Mouse (Mus musculus) kidney, postnatal 0 days (tissue): ENCODE results near the gene Txndc5. TPM values are rescaled to one million over a fixed set of nuclear protein-coding genes. Genes with fewer than 3 reads are reported as not detected.

ENCODE experiments used
- ATAC-seq: fragments of 200-750 bp; cut with Nextera tagmentation; replicated peaks from 2 replicates; pipeline ENCODE4 v1.8.0; 2017; ENCODE audit warnings: low read depth, moderate number of reproducible peaks, moderate TSS enrichment, moderate library complexity; ENCODE audit not compliant: low FRiP score
- DNase-seq: peaks from one replicate; pipeline ENCODE4 v3.0.0-alpha.2; 2016; ENCODE audit warnings: low spot score
- H3K27ac ChIP-seq: fragments of 300-500 bp; sonication (generic); 2 replicates; pipeline ENCODE4 v1.5.1; 2014; ENCODE audit warnings: mild to moderate bottlenecking
- H3K27me3 ChIP-seq: fragments of 300-500 bp; sonication (generic); 2 replicates; pipeline ENCODE4 v1.6.1; 2014; ENCODE audit warnings: low read length, mixed read lengths; ENCODE audit not compliant: insufficient read depth
- H3K36me3 ChIP-seq: fragments of 300-500 bp; sonication (generic); 2 replicates; pipeline ENCODE4 v1.6.1; 2014; ENCODE audit warnings: low read length, mixed read lengths; ENCODE audit not compliant: insufficient read depth
- H3K4me1 ChIP-seq: fragments of 300-500 bp; sonication (generic); replicated peaks from 2 replicates; pipeline ENCODE4 v1.6.1; 2014; ENCODE audit warnings: antibody characterized with exemption, low read length, mixed read lengths; ENCODE audit not compliant: insufficient read depth
- H3K4me2 ChIP-seq: fragments of 300-500 bp; sonication (generic); 2 replicates; pipeline ENCODE4 v1.6.1; 2014; ENCODE audit warnings: mild to moderate bottlenecking, low read length, moderate library complexity, mixed read lengths
- H3K4me3 ChIP-seq: fragments of 300-500 bp; sonication (generic); replicated peaks from 2 replicates; pipeline ENCODE4 v1.5.1; 2014; ENCODE audit warnings: low read depth, low read length
- H3K9ac ChIP-seq: fragments of 300-500 bp; sonication (generic); 2 replicates; pipeline ENCODE4 v1.6.1; 2014; ENCODE audit warnings: low read depth, low read length
- H3K9me3 ChIP-seq: fragments of 300-500 bp; sonication (generic); replicated peaks from 2 replicates; pipeline ENCODE4 v1.6.1; 2016; ENCODE audit warnings: low read length, inconsistent platforms, mixed read lengths
- CTCF ChIP-seq: IDR thresholded peaks from 2 replicates; pipeline ENCODE4 v1.5.1; 2016; ENCODE audit warnings: antibody characterized with exemption, low read depth, mild to moderate bottlenecking, moderate library complexity
- WGBS: fragments of 180-500 bp; shearing (Covaris S2); extraction: QIAGEN DNeasy Blood & Tissue Kit; methylation state at CpG from one replicate; pipeline ENCODE4 v1.1.7; 2014; 5-methylcytosine and 5-hydroxymethylcytosine counted together
- polyA plus RNA-seq: library from polyadenylated mRNA; unstranded; fragments of >200 nt; fragmentation: Nextera tagmentation; extraction: Ambion mirVana; gene quantifications from 2 replicates; pipeline ENCODE4 v1.2.1, GENCODE M21; 2015

Txndc5 gene
- 237 and 243 TPM in 2 replicates for polyA plus RNA-seq

DNA sequence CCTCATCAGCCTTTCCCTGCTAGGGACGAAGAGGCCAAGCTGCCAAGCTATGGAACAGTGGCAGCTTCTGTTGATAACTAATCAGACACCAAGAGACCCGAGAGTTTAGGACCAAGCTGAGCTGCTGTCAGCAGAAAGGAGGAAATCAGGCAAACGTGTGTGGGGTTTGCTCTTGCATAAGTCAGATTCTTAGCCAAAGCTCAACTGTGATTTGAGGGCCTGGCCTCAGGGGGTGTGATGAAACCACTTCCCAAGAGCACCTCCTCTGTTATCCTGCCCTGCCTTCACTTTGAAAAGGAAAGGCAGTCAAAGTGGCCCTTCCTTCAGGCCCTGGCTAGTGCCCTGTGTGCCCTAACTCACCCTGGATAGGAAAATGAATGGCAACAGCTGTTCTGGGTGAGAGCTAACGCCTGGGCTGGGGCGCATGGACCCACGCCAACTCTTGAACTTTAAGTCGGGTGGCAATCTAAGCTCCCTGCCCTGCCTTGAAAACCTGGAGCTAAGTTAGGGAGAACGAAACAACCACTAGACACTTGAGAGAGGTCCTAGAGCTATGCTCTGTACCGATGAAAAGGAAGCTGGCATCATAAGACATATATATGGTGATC, at the start of gene Txndc5:
TSS of gene Txndc5 (minus strand) at position 138 of the 608 bp plus-strand sequence.
- Histone ChIP-seq H3K4me2 (peak within 1 kb of the TSS; percentile 90), H3K36me3 (no peaks in the 10 kb centered on the region), H3K27ac (peak within 1 kb of the TSS; percentile 96), H3K9ac (peak within 1 kb of the TSS; percentile 91), H3K4me1 (peaks cover 20% of the 10 kb centered on the region), H3K27me3 (no peaks in the 10 kb centered on the region), H3K9me3 (no peaks in the 10 kb centered on the region), H3K4me3 (peak within 1 kb of the TSS; percentile 85)
- 52% methylated on average over 9 of the region's 9 CpGs for WGBS
- DNase-seq: no peak
- no peak for ATAC-seq
- no peak for TF ChIP-seq CTCF

DNA sequence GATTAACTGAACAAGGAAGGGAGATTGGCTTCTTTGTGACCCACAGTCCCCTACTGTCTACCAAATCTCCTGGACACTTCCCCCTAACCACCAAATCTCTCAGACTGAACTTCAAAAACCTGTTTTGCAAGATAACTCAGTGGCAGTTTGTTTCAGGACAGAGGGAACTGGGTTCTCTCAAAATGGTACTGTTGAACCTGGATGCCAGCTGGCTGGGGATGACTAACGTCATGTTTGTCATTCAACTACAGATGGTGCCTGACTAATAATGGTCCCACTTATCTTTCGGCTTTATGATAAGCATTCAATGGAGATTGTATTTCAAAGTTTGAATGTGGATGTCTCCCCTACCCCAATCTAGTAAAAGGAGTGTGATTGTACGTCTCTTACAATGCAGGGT, 46.0 kb upstream of the Txndc5 start:
- 77% methylated on average over 3 of the region's 3 CpGs for WGBS
- no peaks in the 10 kb centered on the region for H3K4me1 ChIP-seq
- no peak overlapping the region for H3K4me2 ChIP-seq
- H3K36me3 ChIP-seq: no peaks in the 10 kb centered on the region
- no peak overlapping the region for H3K4me3 ChIP-seq
- ATAC-seq: no peak
- H3K9me3 ChIP-seq: no peaks in the 10 kb centered on the region
- DNase-seq: no peak
- no peaks in the 10 kb centered on the region for H3K27me3 ChIP-seq
- TF ChIP-seq CTCF: no peak
- no peak overlapping the region for H3K9ac ChIP-seq
- H3K27ac ChIP-seq: no peak overlapping the region

DNA sequence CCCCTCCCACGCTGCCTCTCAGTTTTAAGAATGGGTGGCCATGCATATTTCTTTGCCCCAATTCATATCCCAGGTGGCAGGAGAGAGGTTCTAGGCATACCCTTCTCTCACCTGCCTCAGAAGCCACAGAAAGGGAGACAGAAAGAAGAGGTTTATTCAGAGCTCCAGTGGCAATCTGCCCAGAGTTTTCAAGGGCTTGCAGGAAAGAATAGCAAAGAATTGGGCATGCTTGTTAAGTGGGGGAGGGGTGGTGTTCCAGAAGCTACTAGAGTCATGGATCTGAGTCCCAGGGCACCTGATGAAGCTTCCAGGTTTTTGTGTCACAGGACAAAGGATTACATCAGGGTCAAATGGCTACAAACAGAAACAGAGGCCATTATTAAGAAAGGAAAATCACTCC, 44.7 kb upstream of the Txndc5 start:
- 85% methylated on average over 1 of the region's 1 CpGs for WGBS
- Histone ChIP-seq H3K4me1 (no peaks in the 10 kb centered on the region), H3K9me3 (no peaks in the 10 kb centered on the region), H3K9ac (no peak overlapping the region), H3K27me3 (no peaks in the 10 kb centered on the region), H3K4me2 (no peak overlapping the region), H3K4me3 (no peak overlapping the region), H3K27ac (no peak overlapping the region), H3K36me3 (no peaks in the 10 kb centered on the region)
- no peak for ATAC-seq
- no peak for TF ChIP-seq CTCF
- DNase-seq: no peak

DNA sequence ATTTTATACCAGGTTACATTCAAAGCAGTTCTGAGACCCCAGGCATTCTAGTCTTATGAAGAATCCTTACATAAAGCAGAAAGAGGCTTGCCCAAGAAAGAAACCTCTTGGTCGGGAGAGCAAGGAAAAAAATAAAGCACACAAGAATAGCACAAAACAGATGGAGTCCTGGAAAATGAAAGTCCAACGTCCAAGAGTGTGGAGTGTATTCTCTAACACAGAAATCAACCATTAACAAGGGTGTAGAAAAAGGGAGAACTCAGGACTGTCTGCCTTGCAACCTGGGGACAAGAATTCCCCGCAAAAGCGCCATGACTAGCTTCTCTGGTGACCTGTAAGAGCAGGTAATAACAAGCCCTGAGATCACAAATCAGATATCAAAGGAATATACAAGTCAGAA, 36.6 kb upstream of the Txndc5 start:
- 76% methylated on average over 4 of the region's 4 CpGs for WGBS
- H3K4me3 ChIP-seq: no peak overlapping the region
- H3K9ac ChIP-seq: no peak overlapping the region
- no peak overlapping the region for H3K4me2 ChIP-seq
- DNase-seq (no peak), ATAC-seq (no peak)
- no peaks in the 10 kb centered on the region for H3K4me1 ChIP-seq
- no peak overlapping the region for H3K27ac ChIP-seq
- no peaks in the 10 kb centered on the region for H3K9me3 ChIP-seq
- H3K36me3 ChIP-seq: no peaks in the 10 kb centered on the region
- H3K27me3 ChIP-seq: no peaks in the 10 kb centered on the region
- no peak for TF ChIP-seq CTCF

DNA sequence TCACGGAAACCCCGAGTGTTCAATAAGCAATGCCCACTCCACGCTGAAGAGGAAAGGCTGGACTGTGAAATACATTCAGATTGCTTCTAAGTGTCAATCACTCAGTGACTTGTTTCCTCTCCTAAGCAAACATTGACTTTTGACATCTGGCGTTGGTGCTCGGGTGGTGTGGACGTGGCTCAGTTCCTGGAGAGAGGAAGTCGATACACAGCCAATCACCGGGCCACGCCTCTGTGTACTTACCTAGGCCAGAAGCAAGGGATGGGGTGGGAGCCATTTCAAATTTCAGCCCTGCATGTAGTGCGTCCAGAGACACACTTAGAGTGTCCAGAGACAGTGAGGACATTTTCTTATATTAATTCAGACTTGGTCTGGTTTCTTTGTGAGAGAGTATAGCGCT, 26.0 kb upstream of the Txndc5 start:
- WGBS: 60% methylated on average over 11 of the region's 11 CpGs
- Histone ChIP-seq H3K4me2 (no peak overlapping the region), H3K9me3 (no peaks in the 10 kb centered on the region), H3K27ac (no peak overlapping the region), H3K27me3 (no peaks in the 10 kb centered on the region), H3K36me3 (no peaks in the 10 kb centered on the region), H3K9ac (no peak overlapping the region), H3K4me3 (no peak overlapping the region), H3K4me1 (no peaks in the 10 kb centered on the region)
- no peak for ATAC-seq
- TF ChIP-seq CTCF: no peak
- DNase-seq: no peak

DNA sequence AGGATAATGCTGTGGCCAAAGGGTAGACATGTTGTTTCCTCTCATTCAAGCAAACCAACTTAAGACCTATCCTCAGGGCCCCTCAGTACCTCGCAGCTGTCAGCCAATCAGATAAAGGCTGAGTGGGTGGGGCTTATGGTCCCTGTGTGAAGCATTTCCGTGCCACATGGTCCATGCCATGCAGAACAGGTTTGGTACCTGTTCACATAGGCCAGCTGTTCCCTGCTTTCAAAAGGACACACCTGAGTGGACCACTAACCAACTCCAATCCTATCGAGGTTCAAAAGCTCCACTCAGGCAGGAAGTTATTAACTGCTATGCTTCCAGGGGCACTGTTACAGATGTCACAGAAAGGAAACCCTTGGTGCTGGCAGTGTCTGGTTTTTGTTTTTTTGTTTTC, 25.6 kb upstream of the Txndc5 start:
- WGBS: 51% methylated on average over 3 of the region's 3 CpGs
- Histone ChIP-seq H3K27ac (no peak overlapping the region), H3K4me1 (no peaks in the 10 kb centered on the region), H3K4me3 (no peak overlapping the region), H3K9ac (no peak overlapping the region), H3K36me3 (no peaks in the 10 kb centered on the region), H3K27me3 (no peaks in the 10 kb centered on the region), H3K4me2 (no peak overlapping the region), H3K9me3 (no peaks in the 10 kb centered on the region)
- DNase-seq (no peak), ATAC-seq (peak; percentile 52; the same call in 1 of the 2 replicates)
- TF ChIP-seq CTCF: no peak

DNA sequence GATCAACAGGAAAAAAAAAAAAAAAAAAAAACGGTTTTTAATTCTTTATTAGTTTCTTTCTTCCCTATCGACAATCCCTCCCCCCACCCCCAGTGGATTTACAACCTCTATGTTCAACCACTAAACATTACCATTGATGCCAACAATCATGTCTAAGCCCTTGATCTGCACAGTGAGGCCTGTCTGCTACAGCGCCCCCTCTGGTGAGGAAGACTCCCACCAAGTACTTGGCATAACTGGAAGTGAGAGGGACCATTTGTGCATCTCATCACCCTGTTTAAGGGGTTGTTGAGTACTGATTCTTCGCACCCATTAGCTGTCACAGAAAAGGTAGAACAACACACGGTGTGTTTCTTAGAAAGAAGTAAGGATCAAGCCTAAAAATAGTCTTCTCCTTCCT, 20.1 kb upstream of the Txndc5 start:
- no peak; the same call in 1 of the 2 replicates for TF ChIP-seq CTCF
- H3K9ac ChIP-seq: no peak overlapping the region

More for the DNA sequence above, 20.1 kb upstream of the Txndc5 start:
- ATAC-seq (no peak), DNase-seq (no peak)
- no peaks in the 10 kb centered on the region for H3K36me3 ChIP-seq
- H3K27me3 ChIP-seq: no peaks in the 10 kb centered on the region
- no peaks in the 10 kb centered on the region for H3K4me1 ChIP-seq
- 75% methylated on average over 5 of the region's 5 CpGs for WGBS
- no peak overlapping the region for H3K27ac ChIP-seq
- no peak overlapping the region for H3K4me3 ChIP-seq
- H3K4me2 ChIP-seq: no peak overlapping the region
- H3K9me3 ChIP-seq: no peaks in the 10 kb centered on the region
